Comparison of ENCODE assay signal across 9 mouse cellular contexts in the genomic region with DNA sequence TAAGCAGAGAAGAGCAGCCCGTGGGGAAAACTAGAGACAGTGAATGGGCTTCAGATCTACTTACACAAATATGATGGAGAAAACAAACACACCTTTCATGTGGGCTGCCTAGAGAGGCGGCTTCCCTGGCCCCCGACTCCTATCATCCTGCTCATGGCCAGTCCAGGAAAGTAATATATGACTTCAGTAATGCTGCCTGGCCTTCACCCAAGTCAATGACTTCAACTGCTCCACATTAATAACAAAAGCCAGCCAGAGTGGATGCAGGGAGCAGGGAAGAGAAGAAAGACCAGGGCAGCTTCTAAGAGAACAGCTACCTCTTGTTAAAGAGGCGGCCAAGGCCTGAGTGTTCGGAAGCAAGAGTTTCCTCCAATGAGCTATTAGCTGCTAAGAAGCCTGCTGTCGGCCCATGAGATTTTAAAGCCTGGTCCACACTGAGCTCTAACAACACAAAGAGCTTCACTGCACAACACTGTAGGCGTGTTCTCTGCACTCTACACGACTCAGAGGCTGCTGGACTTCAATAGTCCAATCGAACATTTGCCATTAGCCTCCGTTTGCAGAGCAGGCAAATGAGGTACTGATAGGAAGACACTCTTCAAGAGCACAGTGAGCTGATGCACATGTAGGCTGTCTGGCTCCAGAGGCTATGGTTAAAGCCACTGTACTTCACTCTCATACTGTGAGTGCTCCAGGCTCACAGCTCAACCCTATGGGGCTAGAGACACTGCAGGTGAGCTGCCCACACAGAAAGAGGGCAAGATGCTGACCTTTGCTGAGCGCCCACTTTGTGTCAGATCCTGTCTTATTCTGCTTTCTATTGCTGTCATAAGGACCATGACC. TPM values are rescaled to one million over a fixed set of nuclear protein-coding genes. Genes with fewer than 3 reads are reported as not detected.
DNase-seq lines count a peak whose midpoint lies in the region; ATAC-seq and TF ChIP-seq lines count a peak whose summit lies in the region.
"Had no signal": no experiment of that assay in that cellular context is flagged by ENCODE, and none has a peak within 500 bp of the region (broad histone marks: within the 10 kb centered on the region; RNA-seq: fewer than 3 reads in every experiment).

No protein-coding gene starts in this region.

- DNase-seq in forebrain, embryonic 11.5 days (ENCODE audit: low spot score) = no peak
- DNase-seq in testis, postnatal 10 days (ENCODE audit: low spot score) = no peak
- DNase-seq in kidney, postnatal 4 days = peak; percentile 47 to 61
- DNase-seq in urinary bladder, postnatal 14 days (ENCODE audit: low spot score) = no peak
- no peak for DNase-seq in left cerebral cortex, postnatal 4 days
- DNase-seq: right cerebral cortex, postnatal 25 days had no signal

- peaks cover 13% of the 10 kb centered on the region for H3K4me1 ChIP-seq in forebrain, embryonic 12.5 days
- no peaks in the 10 kb centered on the region; the same call in 1 of the 2 replicates for H3K4me1 ChIP-seq in forebrain, embryonic 11.5 days (replicated peaks; ENCODE audit: control insufficient read depth, insufficient read depth, low read length)
- H3K4me1 ChIP-seq in testis, adult 2 months (ENCODE audit: control insufficient read depth, insufficient read depth, low read length) = no peaks in the 10 kb centered on the region

- TF ChIP-seq POLR2A in testis, adult 2 months (IDR thresholded peaks at IDR 0.05; ENCODE audit: control insufficient read depth, low read depth, low read length) = no peak

- no peak for TF ChIP-seq CTCF in testis, adult 2 months (IDR thresholded peaks at IDR 0.05; ENCODE audit: control insufficient read depth, insufficient read depth, insufficient replicate concordance, low read depth, low read length)

- H3K9ac ChIP-seq in forebrain, embryonic 12.5 days = no peak overlapping the region
- H3K9ac ChIP-seq in forebrain, embryonic 11.5 days (ENCODE audit: low read length) = no peak overlapping the region

- peak overlapping the region; percentile 33 for H3K27ac ChIP-seq in forebrain, embryonic 12.5 days
- no peak overlapping the region for H3K27ac ChIP-seq in forebrain, embryonic 11.5 days (ENCODE audit: low read depth, low read length)
- peak overlapping the region; percentile 28; the same call in 1 of the 2 replicates for H3K27ac ChIP-seq in testis, adult 2 months (ENCODE audit: control insufficient read depth, insufficient read depth, low read depth, low read length)

- H3K4me3 ChIP-seq in forebrain, embryonic 12.5 days (replicated peaks) = no peak overlapping the region
- no peak overlapping the region for H3K4me3 ChIP-seq in forebrain, embryonic 11.5 days (ENCODE audit: low read depth, low read length)
- no peak overlapping the region for H3K4me3 ChIP-seq in testis, adult 2 months (ENCODE audit: control insufficient read depth, low read depth, low read length)

- H3K9me3 ChIP-seq in forebrain, embryonic 12.5 days = no peaks in the 10 kb centered on the region
- no peaks in the 10 kb centered on the region for H3K9me3 ChIP-seq in forebrain, embryonic 11.5 days (ENCODE audit: control insufficient read depth, low read length)

- ATAC-seq in forebrain, embryonic 12.5 days (ENCODE audit: low FRiP score) = 0 out of 2 replicates have a peak, but pooled peaks have one; percentile 49
- no peak for ATAC-seq in forebrain, embryonic 11.5 days (replicated peaks; ENCODE audit: low FRiP score)
- ATAC-seq in megakaryocyte-erythroid progenitor cell, adult 5-6 weeks (replicated peaks; ENCODE audit: low FRiP score, low TSS enrichment, poor library complexity, severe bottlenecking) = no peak

- intact Hi-C loops in left cerebral cortex, postnatal 4 days (cut with DNase I) = no loop called here

- WGBS in forebrain, embryonic 12.5 days = 74% methylated on average over 11 of the region's 11 CpGs
- WGBS in forebrain, embryonic 11.5 days = 82% methylated on average over 11 of the region's 11 CpGs

- H3K27me3 ChIP-seq in forebrain, embryonic 12.5 days = no peaks in the 10 kb centered on the region
- H3K27me3 ChIP-seq in forebrain, embryonic 11.5 days (ENCODE audit: control insufficient read depth, insufficient read depth, low read length) = no peaks in the 10 kb centered on the region
- H3K27me3 ChIP-seq in testis, adult 2 months (ENCODE audit: control insufficient read depth, insufficient read depth, low read length) = no peaks in the 10 kb centered on the region

- no peak overlapping the region for H3K4me2 ChIP-seq in forebrain, embryonic 12.5 days
- no peak overlapping the region for H3K4me2 ChIP-seq in forebrain, embryonic 11.5 days (ENCODE audit: low read depth, low read length, severe bottlenecking)

- H3K36me3 ChIP-seq in forebrain, embryonic 12.5 days (replicated peaks) = no peaks in the 10 kb centered on the region
- H3K36me3 ChIP-seq in forebrain, embryonic 11.5 days (ENCODE audit: control insufficient read depth, insufficient read depth, low read length) = no peaks in the 10 kb centered on the region
- no peaks in the 10 kb centered on the region for H3K36me3 ChIP-seq in testis, adult 2 months (ENCODE audit: control insufficient read depth, insufficient read depth, low read length)

RNA-seq across cellular contexts. Expression of a gene that starts 49.4 kb away (rescaled TPM):
- polyA plus RNA-seq in forebrain, embryonic 12.5 days (2016; fragmentation: Nextera tagmentation; extraction: Ambion mirVana) = 15.3 and 15.6 TPM in 2 replicates
- polyA plus RNA-seq in forebrain, embryonic 11.5 days (2014; fragmentation: Nextera tagmentation; extraction: Ambion mirVana) = 19.1 TPM in 2 replicates
- polyA plus RNA-seq in testis, adult 2 months (2012; rRNA removed) = 9.8 and 11.3 TPM in 2 replicates
- 16.9 and 22.1 TPM in 2 replicates for total RNA-seq in megakaryocyte-erythroid progenitor cell, adult 5-6 weeks (2014; fragmentation: Nextera tagmentation)
- total RNA-seq in megakaryocyte-erythroid progenitor cell, adult 5-6 weeks (2017) = 4.1 and 7.9 TPM in 2 replicates
- 10 to 100 TPM; 15.0 to 16.1 TPM for total RNA-seq in left cerebral cortex, postnatal 4 days (2021)

Comparison
In these comparisons a context has a peak if more than half of its experiments do, and no peak if none do; other contexts are left out.
1. DNase-seq: peak in kidney, postnatal 4 days (2 of 2); none in forebrain, embryonic 11.5 days (single experiment), testis, postnatal 10 days (single experiment), urinary bladder, postnatal 14 days (single experiment) and left cerebral cortex, postnatal 4 days (single experiment).